Mouse (Mus musculus): ENCODE results near the gene Rad54l. TPM values are rescaled to one million over a fixed set of nuclear protein-coding genes. Genes with fewer than 3 reads are reported as not detected.

Rad54l gene
- polyA plus RNA-seq, 1 experiment = 41.1 TPM

DNA sequence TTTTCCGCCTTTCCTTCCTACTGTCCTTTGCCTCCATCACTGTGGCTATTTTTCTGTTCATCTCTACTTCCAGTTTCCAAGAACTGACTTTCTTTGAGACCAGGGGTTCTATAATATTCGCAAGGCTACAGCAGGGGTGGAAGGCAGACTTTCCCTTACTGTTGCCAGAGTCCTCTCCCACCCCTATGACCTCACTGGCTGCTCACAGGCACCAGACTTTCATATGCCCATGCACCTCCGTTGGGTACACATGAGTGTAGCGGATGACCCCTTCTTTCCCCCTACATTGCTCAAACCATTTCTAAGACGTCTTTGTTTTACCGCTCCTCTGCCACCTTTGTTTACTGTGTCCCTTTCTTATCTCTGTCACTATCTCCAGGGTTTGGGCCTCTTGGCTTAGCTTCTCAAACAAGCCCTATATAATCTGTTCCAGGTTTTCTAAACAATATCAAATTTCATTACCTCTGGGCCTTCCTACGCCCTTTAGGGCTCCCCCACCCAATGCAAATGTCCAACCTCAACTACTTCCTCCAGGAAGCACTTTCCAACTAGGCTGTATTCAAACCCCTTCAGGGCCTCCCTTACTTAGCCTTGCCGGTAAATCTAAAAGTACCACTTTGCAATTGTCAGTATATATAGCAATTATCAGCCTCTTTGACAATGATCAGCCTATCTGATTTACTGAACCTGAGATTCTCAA lies 42.4 kb upstream of the Rad54l start:
- no peak overlapping the region for H3K27ac ChIP-seq (ENCODE audit: insufficient read depth, low read length)
- TF ChIP-seq CTCF (IDR thresholded peaks at IDR 0.05; ENCODE audit: low read depth, low read length) (no peak), POLR2A (IDR thresholded peaks at IDR 0.05; ENCODE audit: insufficient read depth, low read length) (no peak), EP300 (IDR thresholded peaks at IDR 0.05; ENCODE audit: insufficient read depth, low read depth, low read length) (no peak)
- H3K9me3 ChIP-seq (replicated peaks; ENCODE audit: control insufficient read depth, insufficient read depth, low read length, poor library complexity, severe bottlenecking) = no peaks in the 10 kb centered on the region
- H3K4me1 ChIP-seq (ENCODE audit: control insufficient read depth, insufficient read depth, low read length) = peaks cover 5% of the 10 kb centered on the region
- H3K9ac ChIP-seq (ENCODE audit: low read depth, poor library complexity, severe bottlenecking) = no peak overlapping the region
- no peaks in the 10 kb centered on the region for H3K27me3 ChIP-seq (ENCODE audit: control insufficient read depth, insufficient read depth, low read length, poor library complexity, severe bottlenecking)
- H3K36me3 ChIP-seq (ENCODE audit: control insufficient read depth, insufficient read depth, low read length, poor library complexity, severe bottlenecking) = 0 out of 2 replicates have a peak, but pooled peaks cover 2% of the 10 kb centered on the region
- no peak overlapping the region for H3K4me3 ChIP-seq (ENCODE audit: low read depth, low read length)

DNA sequence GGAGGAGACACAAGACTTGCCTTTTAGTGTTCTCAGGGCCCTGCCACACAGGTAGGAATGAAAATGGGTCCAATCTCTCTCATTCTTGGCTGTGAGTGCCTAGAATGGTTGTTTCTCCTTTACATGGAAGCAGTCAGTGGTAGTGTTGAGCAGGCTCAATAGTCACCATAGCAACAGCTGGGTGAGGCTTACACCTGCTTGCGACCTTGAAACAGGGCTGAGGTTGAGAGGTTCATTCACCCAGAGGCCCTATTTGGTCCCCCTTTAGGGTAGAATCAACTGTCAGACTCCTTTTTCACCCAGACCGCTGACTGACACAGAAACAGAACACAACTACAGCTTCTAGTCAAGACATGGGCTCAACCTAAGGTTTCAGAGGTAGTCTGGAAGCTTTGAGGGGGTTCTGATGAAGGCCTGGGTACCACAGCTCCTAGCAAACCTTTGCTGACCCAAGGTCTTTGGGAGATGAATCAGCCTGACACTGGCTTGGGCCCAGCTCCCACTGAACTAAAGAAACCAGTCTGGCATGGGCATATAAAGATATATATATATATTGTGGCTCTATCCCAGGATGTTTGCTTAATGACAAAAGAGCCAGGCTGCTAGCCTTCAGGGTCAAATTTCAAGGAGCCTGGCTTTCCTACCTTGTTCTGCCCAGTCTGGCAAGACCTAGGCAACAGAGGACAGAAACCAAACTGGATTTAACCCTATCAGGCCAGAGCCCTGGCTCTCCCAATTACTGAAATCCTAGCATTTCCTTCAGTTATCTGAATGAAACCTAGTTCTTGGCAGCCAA lies 41.5 kb upstream of the Rad54l start:
- no peak for TF ChIP-seq CTCF (IDR thresholded peaks at IDR 0.05; ENCODE audit: low read depth, low read length)
- no peak for TF ChIP-seq EP300 (IDR thresholded peaks at IDR 0.05; ENCODE audit: insufficient read depth, low read depth, low read length)
- no peak for TF ChIP-seq POLR2A (IDR thresholded peaks at IDR 0.05; ENCODE audit: insufficient read depth, low read length)
- no peaks in the 10 kb centered on the region for H3K27me3 ChIP-seq (ENCODE audit: control insufficient read depth, insufficient read depth, low read length, poor library complexity, severe bottlenecking)
- no peak overlapping the region for H3K9ac ChIP-seq (ENCODE audit: low read depth, poor library complexity, severe bottlenecking)
- H3K36me3 ChIP-seq (ENCODE audit: control insufficient read depth, insufficient read depth, low read length, poor library complexity, severe bottlenecking) = peaks cover 7% of the 10 kb centered on the region; the same call in 1 of the 2 replicates
- H3K27ac ChIP-seq (ENCODE audit: insufficient read depth, low read length) = no peak overlapping the region
- no peaks in the 10 kb centered on the region for H3K9me3 ChIP-seq (replicated peaks; ENCODE audit: control insufficient read depth, insufficient read depth, low read length, poor library complexity, severe bottlenecking)
- H3K4me3 ChIP-seq (ENCODE audit: low read depth, low read length) = no peak overlapping the region
- peaks cover 5% of the 10 kb centered on the region for H3K4me1 ChIP-seq (ENCODE audit: control insufficient read depth, insufficient read depth, low read length)

DNA sequence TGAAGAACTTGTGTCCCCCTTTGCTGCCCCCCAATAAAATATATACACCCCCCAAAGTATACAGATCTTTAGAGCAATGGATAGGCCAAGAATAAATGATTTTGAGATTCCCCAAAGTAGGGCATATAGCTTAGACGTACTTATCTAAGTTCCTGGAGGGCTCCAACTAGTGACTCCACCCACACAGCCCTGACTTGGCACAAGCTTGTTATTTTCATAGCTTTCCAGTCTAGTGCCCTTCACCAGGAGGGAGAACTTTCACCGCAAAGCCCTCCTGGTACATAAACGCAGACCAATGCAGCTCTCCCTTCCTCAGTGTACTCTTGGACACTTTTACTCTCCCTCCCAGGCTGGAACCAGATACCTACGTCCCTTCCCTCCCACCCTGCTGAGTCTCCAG lies 38.7 kb upstream of the Rad54l start:
- no peaks in the 10 kb centered on the region for H3K27me3 ChIP-seq (ENCODE audit: control insufficient read depth, insufficient read depth, low read length, poor library complexity, severe bottlenecking)
- H3K9ac ChIP-seq (ENCODE audit: low read depth, poor library complexity, severe bottlenecking) = no peak overlapping the region
- H3K4me3 ChIP-seq (ENCODE audit: low read depth, low read length) = no peak overlapping the region
- H3K9me3 ChIP-seq (replicated peaks; ENCODE audit: control insufficient read depth, insufficient read depth, low read length, poor library complexity, severe bottlenecking) = no peaks in the 10 kb centered on the region
- peaks cover 5% of the 10 kb centered on the region for H3K4me1 ChIP-seq (ENCODE audit: control insufficient read depth, insufficient read depth, low read length)
- TF ChIP-seq POLR2A (IDR thresholded peaks at IDR 0.05; ENCODE audit: insufficient read depth, low read length) (no peak), CTCF (IDR thresholded peaks at IDR 0.05; ENCODE audit: low read depth, low read length) (no peak), EP300 (IDR thresholded peaks at IDR 0.05; ENCODE audit: insufficient read depth, low read depth, low read length) (no peak)
- peaks cover 25% of the 10 kb centered on the region for H3K36me3 ChIP-seq (ENCODE audit: control insufficient read depth, insufficient read depth, low read length, poor library complexity, severe bottlenecking)
- H3K27ac ChIP-seq (ENCODE audit: insufficient read depth, low read length) = no peak overlapping the region

DNA sequence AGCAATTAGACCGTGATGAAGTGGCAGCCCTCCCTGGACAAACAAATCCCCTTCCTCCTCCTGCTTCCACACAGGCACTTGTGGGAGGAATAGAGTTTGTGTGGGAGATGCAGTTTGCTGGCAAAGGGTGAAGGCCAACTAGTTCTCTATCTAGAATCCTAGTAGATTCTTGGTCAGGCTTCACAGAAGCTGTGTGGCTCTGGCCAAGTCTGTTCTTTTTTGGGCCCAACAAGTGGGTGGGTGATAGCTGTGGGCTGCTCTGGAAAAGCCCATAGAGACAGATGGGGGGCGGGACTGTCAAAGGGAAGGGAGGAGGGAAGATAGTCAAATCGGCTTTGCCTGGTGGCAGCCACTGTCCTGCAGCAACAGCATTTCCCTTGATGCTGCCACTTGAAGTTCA lies 37.3 kb upstream of the Rad54l start:
- Histone ChIP-seq H3K4me3 (ENCODE audit: low read depth, low read length) (no peak overlapping the region), H3K36me3 (ENCODE audit: control insufficient read depth, insufficient read depth, low read length, poor library complexity, severe bottlenecking) (peaks cover 37% of the 10 kb centered on the region), H3K9me3 (replicated peaks; ENCODE audit: control insufficient read depth, insufficient read depth, low read length, poor library complexity, severe bottlenecking) (no peaks in the 10 kb centered on the region), H3K9ac (ENCODE audit: low read depth, poor library complexity, severe bottlenecking) (no peak overlapping the region), H3K27ac (ENCODE audit: insufficient read depth, low read length) (no peak overlapping the region), H3K27me3 (ENCODE audit: control insufficient read depth, insufficient read depth, low read length, poor library complexity, severe bottlenecking) (no peaks in the 10 kb centered on the region), H3K4me1 (ENCODE audit: control insufficient read depth, insufficient read depth, low read length) (peaks cover 4% of the 10 kb centered on the region)
- TF ChIP-seq CTCF (IDR thresholded peaks at IDR 0.05; ENCODE audit: low read depth, low read length) = no peak
- TF ChIP-seq EP300 (IDR thresholded peaks at IDR 0.05; ENCODE audit: insufficient read depth, low read depth, low read length) = no peak
- no peak for TF ChIP-seq POLR2A (IDR thresholded peaks at IDR 0.05; ENCODE audit: insufficient read depth, low read length)

DNA sequence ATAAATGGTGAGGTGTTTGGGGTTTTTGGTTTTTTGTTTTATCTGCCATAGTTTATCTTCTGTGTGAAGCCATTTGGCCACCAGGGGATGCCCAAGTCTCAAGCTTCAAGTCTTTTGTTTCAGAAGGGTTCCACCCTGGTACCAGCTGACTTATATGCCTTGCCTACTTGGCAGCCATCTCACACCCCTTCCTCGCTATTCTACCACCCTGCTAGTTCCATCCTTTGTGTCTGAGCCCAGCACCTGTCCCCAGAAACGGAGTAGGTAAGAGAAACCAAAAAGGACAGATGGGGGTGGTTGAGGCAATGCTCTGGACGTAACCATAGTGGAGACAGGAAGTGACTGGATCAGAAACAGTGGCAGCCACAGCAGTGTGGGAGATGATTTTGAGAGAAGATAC lies 36.4 kb upstream of the Rad54l start:
- Histone ChIP-seq H3K4me3 (ENCODE audit: low read depth, low read length) (no peak overlapping the region), H3K9ac (ENCODE audit: low read depth, poor library complexity, severe bottlenecking) (no peak overlapping the region), H3K36me3 (ENCODE audit: control insufficient read depth, insufficient read depth, low read length, poor library complexity, severe bottlenecking) (peaks cover 41% of the 10 kb centered on the region), H3K27me3 (ENCODE audit: control insufficient read depth, insufficient read depth, low read length, poor library complexity, severe bottlenecking) (no peaks in the 10 kb centered on the region), H3K27ac (ENCODE audit: insufficient read depth, low read length) (no peak overlapping the region), H3K4me1 (ENCODE audit: control insufficient read depth, insufficient read depth, low read length) (peaks cover 3% of the 10 kb centered on the region), H3K9me3 (replicated peaks; ENCODE audit: control insufficient read depth, insufficient read depth, low read length, poor library complexity, severe bottlenecking) (no peaks in the 10 kb centered on the region)
- TF ChIP-seq CTCF (IDR thresholded peaks at IDR 0.05; ENCODE audit: low read depth, low read length) (no peak), POLR2A (IDR thresholded peaks at IDR 0.05; ENCODE audit: insufficient read depth, low read length) (no peak), EP300 (IDR thresholded peaks at IDR 0.05; ENCODE audit: insufficient read depth, low read depth, low read length) (no peak)

DNA sequence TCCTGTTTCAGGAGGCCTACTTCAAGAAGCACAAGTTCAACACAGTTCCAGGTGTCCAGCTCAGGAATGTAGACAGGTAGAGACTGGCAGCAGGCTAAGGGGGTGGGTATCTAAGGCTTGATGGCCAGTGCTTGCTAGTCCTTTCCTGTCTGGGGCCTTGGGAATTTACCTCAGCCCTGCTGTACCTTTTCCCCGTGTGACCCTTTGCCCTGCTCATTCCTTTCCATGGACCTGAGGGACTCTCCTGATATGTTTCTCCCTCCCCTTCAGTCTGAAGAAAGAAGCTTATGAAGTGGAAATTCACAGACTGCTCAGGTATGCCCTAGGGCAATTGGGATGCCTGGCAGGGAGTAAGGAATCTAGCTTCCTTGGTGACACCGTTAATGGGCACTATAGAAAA lies 34.4 kb upstream of the Rad54l start:
- no peak overlapping the region for H3K27ac ChIP-seq (ENCODE audit: insufficient read depth, low read length)
- no peaks in the 10 kb centered on the region for H3K27me3 ChIP-seq (ENCODE audit: control insufficient read depth, insufficient read depth, low read length, poor library complexity, severe bottlenecking)
- peaks cover 54% of the 10 kb centered on the region for H3K36me3 ChIP-seq (ENCODE audit: control insufficient read depth, insufficient read depth, low read length, poor library complexity, severe bottlenecking)
- H3K9ac ChIP-seq (ENCODE audit: low read depth, poor library complexity, severe bottlenecking) = no peak overlapping the region
- H3K4me3 ChIP-seq (ENCODE audit: low read depth, low read length) = no peak overlapping the region
- no peaks in the 10 kb centered on the region for H3K4me1 ChIP-seq (ENCODE audit: control insufficient read depth, insufficient read depth, low read length)
- H3K9me3 ChIP-seq (replicated peaks; ENCODE audit: control insufficient read depth, insufficient read depth, low read length, poor library complexity, severe bottlenecking) = no peaks in the 10 kb centered on the region
- TF ChIP-seq POLR2A (IDR thresholded peaks at IDR 0.05; ENCODE audit: insufficient read depth, low read length) = no peak
- TF ChIP-seq EP300 (IDR thresholded peaks at IDR 0.05; ENCODE audit: insufficient read depth, low read depth, low read length) = no peak
- no peak for TF ChIP-seq CTCF (IDR thresholded peaks at IDR 0.05; ENCODE audit: low read depth, low read length)
